Mouse (Mus musculus) left cerebral cortex, postnatal 10 days (tissue): ENCODE data around the gene Vcl. TPM values are rescaled to one million over a fixed set of nuclear protein-coding genes. Genes with fewer than 3 reads are reported as not detected.
A peak's percentile ranks its signal among the peaks of the same experiment; 100 is the strongest.

ENCODE experiments used
- DNase-seq, 2 experiments: peaks; one replicate each; pipeline ENCODE4 v3.0.0; 2021 to 2022; ENCODE audit warnings: low spot score in 2 of 2, mixed read lengths in 1 of 2; ENCODE audit errors: extremely low spot score in 1 of 2
- intact Hi-C: fragments of 180-260 bp; cut with DNase I; formaldehyde crosslinking; loops from one replicate; pipeline ENCODE4 v1.15.1; 2025
- total RNA-seq, 2 experiments: library from RNA; stranded (reverse); gene quantifications; 2 replicates each; pipeline ENCODE4 v1.2.3; 2021

Vcl gene
- total RNA-seq, 2 experiments from 2014 or later: 22.2 to 25.8 TPM

- intact Hi-C loops: loop anchor here (5.0 kb wide), 1 partner anchor 67 kb away; no protein-coding TSS in a partner anchor
- DNase-seq: peak in 1 of 2 experiments; percentile 44
Observed at GRCm38 (mm10) chr14:21050734-21051133, 121.5 kb downstream of the Vcl start.

GRCm38 (mm10) chr14:21051380-21052111, 122.3 kb downstream of the Vcl start:
- no peak for DNase-seq
- intact Hi-C loops: loop anchor here (5.0 kb wide), 1 partner anchor 66 kb away; no protein-coding TSS in a partner anchor

- intact Hi-C loops: loop anchor here (5.0 kb wide), 1 partner anchor 65 kb away; no protein-coding TSS in a partner anchor
- peak; percentile 90 to 92 for DNase-seq
Observed at GRCm38 (mm10) chr14:21052112-21052780, 123.0 kb downstream of the Vcl start, which contains the start of the genes Ap3m1 and Adk. Ap3m1 (minus strand) TSS chr14:21052508. Adk (plus strand) TSS chr14:21052574.

DNA sequence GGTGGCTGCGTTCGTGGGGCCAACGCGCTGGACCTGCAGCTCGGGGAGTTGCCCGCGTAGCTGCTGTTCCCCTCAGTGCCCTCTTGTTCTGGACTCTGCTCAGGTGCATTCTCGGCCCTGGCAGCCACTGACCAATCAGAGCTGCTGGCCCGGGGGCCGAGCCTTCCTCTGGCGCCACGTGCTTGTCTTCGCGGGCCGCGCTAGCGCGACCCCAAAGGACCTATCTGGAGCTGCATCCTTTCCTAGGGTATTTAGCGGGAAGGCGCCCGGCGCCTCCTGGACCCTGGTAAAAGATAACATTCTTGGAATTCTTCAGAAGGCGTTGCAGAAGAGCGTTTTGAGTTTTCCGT, 123.6 kb downstream of the Vcl start:
- intact Hi-C loops: loop anchor here (5.0 kb wide), 1 partner anchor 65 kb away; no protein-coding TSS in a partner anchor
- DNase-seq: peak; percentile 62 to 86

GRCm38 (mm10) chr14:21053151-21053550, 124.0 kb downstream of the Vcl start:
- intact Hi-C loops: loop anchor here (5.0 kb wide), 1 partner anchor 64 kb away; no protein-coding TSS in a partner anchor
- DNase-seq: no peak

DNA sequence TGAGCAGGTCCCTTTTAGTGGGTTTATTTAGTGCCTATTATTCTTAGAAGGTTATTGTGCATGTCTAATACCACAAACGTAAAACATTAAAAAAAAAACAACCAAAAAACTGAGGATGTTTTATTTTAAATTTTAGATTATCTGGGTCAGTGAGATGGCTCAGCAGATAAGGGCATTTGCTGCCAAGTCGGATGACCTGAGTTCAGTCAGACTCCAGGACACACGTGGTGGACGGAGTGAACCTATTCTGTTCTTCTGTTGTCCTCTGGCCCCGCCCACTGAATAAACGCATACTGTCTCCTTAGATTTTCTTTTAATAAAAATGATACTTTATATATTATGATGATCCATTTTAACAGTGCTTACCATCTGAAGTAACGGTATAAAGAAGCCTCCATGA, 124.4 kb downstream of the Vcl start:
- peak in 1 of 2 experiments; percentile 28 for DNase-seq
- intact Hi-C loops: loop anchor here (5.0 kb wide), 1 partner anchor 64 kb away; no protein-coding TSS in a partner anchor

GRCm38 (mm10) chr14:21058972-21059371, 129.8 kb downstream of the Vcl start:
- intact Hi-C loops: no loop called here
- DNase-seq: no peak

DNA sequence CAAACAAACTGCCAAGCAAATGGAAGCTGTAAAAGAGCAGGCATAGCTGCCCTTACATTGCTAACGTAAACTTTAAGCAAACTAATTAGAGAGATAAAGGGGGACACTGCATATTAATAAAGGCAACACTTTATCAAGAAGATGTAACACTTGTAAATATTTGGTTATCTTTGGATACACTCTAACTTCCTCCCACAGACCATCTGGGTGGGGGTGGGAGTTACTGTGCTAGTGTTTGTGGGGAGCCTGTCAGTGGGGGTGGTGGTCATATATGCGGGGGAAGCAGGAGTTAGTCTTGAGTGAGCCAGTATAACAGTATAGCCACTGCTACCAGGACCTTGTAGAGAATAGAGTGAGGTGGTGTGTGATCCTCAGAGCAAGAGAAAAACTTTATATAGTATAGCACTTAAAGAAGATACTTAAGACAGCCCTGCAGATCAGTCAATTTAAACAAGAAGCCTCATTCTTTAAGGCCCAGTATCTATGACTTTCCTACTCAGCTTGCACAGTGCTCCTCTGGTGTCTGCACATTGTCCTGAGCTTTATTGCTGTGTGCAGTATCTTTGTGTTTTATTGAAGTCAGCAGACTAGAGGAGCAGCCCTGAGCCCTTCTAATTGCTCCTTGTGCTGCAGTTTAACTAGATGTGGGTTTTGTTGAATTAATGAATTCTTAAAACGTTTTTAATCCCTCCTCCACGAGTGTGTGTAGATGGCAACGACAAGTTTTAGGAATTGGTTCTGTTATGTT, 133.7 kb downstream of the Vcl start:
- intact Hi-C loops: no loop called here
- DNase-seq: no peak

GRCm38 (mm10) chr14:21064321-21064720, 135.1 kb downstream of the Vcl start:
- intact Hi-C loops: no loop called here
- no peak for DNase-seq

DNA sequence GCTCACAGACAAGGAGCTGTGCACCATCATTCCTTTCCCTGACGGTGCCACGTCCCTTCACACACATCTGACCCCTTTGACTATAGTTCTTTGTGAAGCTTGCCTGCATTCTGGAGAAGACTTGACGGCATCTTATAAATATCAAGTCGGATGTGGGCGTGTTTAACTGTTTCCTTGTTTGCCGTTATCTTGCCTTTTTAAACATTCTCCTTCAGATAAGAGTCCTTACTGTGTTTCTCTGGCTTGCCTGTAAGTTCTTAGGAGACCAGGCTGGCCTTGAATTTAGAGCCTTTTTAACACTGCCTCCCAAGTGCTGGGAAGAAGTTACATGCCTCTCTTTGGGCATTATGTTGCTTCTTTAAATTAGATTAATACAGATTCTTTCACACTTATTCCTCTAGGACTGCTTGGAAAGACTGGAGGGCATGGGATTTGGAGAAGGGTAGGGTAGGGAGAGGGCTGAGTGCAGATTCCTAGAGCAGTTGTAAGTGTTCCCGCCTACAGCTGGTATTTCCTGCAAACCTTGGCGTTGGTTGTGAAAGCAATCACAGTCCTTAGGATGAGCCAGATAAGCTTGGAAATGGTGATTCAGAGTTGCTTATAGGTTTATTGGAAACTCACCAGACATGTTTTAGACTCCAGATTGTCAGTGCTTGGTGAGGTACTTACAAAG, 136.4 kb downstream of the Vcl start:
- intact Hi-C loops: no loop called here
- no peak for DNase-seq

- intact Hi-C loops: no loop called here
- no peak for DNase-seq
Observed at GRCm38 (mm10) chr14:21069594-21069993, 140.4 kb downstream of the Vcl start.

- intact Hi-C loops: no loop called here
Observed at GRCm38 (mm10) chr14:21073981-21074380, 144.8 kb downstream of the Vcl start.

DNA sequence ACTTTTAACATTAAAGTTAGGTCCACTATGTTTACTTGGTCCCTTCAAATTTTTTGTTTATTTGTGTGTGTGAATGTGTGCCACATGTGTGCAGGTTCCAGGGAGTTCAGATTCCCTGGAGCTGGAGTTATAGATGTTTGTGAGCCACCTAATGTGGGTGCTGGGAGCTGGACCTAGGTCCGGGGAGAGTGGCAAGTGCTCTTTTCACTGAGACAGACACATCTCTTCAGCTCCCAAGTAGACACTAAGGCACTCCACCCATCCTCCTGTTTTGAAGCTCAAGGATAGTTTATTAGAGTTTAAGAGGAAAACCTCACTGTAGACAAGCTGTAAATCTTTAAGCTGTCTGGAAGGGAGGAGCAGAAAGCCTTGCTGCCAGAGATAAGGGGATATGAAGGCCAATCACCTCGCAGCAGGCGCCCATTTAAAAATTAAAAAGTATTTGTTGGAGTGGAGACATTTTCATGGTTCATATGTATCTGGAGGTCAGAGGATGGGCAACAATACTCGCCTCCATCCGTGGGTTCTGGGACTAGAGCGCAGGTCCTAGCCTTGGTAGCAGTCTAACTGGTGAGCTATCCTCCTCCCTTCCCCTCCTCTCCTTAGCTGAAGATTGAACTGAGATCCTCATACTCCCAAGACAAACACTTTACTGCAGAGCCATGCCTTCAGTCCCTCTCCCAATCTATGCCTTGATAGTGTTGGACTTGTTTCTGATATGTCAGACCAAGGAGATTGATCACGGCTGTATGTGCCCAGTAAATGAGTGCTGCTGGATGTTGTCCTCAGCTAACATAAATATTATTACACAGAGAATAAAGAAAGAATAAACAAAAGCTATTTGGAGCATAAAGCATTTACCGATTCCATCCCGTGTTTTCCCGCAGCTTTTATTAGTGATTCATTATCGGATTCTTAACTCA, 145.5 kb downstream of the Vcl start:
- intact Hi-C loops: no loop called here

More at GRCm38 (mm10) chr14:21073981-21074380, 144.8 kb downstream of the Vcl start:
- no peak for DNase-seq

GRCm38 (mm10) chr14:21075751-21076500, 146.7 kb downstream of the Vcl start:
- intact Hi-C loops: no loop called here
- peak; percentile 76 to 93 for DNase-seq

More for the DNA sequence above, 145.5 kb downstream of the Vcl start:
- no peak for DNase-seq

- no peak for DNase-seq
- intact Hi-C loops: no loop called here
Observed at GRCm38 (mm10) chr14:21076501-21077194, 147.4 kb downstream of the Vcl start.

DNA sequence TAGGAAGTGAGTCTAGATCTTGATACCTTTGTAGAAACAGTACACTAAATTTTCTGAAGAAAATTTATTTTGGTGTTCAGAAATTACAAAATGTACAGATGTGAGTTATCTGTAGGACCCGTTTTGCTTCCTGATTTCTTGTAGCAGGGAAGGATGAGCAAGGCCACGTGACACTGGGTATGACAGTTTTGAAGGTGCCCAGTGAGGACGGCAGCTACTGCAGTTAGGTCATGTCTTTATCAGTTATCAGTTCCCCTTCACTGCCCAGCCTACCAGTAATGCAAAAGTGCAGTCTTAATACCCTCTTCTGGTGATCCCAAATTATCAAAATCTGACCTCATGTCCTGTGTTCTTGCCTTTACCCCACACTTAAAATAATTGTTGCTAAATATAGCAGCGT, 148.7 kb downstream of the Vcl start:
- DNase-seq: no peak
- intact Hi-C loops: no loop called here
